Mouse (Mus musculus) neural tube, embryonic 10.5 days (tissue): Measurements from ENCODE around the gene Fgfr2.
A peak's percentile ranks its signal among the peaks of the same experiment; 100 is the strongest.

Experiments
- DNase-seq: peaks from one replicate; pipeline ENCODE4 v3.0.0-alpha.2; 2017; ENCODE audit warnings: low spot score; ENCODE audit errors: extremely low spot score

Gene Fgfr2

DNA sequence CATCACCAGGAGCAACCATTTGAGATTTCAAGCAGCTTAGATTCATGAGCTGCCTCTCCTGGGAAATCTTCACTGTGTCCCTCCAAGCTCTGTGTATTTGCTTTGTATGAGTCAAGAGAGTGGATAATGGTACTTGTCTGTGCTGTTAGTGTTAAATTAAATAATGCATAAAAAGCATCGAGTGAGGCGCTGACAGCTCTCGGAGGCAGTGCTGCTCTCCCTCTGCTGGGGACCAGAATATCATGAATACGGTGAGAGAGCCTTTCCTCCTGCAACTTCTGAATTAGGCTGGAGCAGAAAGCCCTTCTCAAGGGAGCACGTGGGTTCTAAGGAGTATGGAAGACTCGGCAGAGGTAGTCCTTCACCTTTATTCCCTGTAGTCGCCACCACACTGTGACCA, 998.2 kb downstream of the Fgfr2 start:
- no peak for DNase-seq

DNA sequence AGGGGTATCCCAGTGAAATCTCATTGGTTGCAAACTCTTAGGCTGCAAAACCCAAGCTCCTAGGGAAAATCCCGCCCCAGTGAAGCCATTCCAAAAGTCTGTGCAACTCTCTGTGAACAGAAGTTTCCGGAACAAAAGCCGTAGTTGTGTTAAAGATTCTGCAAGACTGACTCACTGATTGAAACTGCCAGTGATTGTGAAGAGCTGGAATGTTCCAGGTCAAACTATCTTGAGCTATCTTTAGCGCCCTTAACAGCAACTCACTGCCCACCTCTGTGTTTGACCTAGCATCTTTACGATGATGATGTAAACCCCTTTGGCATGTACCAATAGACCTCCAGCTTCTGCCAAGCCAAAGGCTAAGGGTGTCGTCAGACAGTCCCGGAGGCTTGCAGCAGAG, 999.9 kb downstream of the Fgfr2 start:
- DNase-seq, result no peak

DNA sequence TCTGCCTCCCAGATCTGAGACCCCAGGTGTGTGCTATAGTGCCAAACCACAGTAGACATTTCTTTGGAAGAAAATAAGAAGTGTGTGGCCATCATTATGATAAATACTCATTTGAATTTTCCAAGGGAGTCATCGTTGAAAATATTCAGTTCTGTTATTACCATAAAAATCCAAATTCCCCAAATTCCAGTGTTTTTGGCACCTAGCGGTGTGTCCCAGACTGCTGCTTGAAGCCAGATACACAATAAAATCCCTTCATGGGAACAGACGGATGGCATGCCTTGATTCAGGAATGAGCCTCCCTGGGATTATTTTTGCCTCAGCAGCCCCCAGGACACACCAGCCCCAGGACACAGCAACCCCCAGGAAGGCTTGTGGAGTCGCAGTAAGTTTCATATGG, 1003.3 kb downstream of the Fgfr2 start:
- DNase-seq, result no peak

DNA sequence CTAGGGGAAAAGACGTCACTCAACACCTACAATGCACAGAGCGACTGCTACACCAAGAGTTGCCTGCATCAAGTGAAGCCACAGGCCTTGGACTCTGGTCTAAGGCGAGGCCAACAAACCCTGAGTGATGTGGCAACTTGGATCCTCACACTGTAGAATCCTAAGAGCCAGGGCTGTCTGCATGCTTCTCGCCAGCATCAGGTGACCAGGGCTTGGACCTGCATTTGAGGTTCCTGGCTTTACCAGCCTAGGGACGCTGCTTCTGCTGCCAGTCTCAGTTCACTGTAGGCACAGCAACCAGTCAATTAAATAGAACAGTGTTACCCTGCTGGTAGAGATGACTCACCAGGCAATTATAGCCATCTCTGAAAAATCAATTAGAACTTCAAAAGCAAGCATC, 1011.4 kb downstream of the Fgfr2 start:
- DNase-seq, result no peak

DNA sequence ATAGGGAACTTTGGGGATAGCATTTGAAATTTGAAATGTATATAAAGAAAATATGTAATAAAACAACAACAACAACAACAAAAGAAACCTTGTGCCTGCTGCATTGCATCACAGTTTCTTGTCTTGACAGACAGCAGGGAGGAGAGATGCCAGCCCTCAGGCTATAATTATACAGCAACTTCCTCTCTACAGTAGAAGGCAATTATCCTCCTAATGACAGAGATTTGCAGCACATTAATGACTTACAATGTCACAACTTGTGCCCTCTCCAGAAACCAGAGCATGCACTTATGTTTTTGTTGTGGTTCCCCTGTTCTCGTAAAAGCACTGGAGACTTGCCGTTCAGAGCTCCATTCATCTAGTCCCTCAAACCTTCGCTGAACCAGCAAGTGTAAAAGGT, 1012.8 kb downstream of the Fgfr2 start:
- no peak for DNase-seq

DNA sequence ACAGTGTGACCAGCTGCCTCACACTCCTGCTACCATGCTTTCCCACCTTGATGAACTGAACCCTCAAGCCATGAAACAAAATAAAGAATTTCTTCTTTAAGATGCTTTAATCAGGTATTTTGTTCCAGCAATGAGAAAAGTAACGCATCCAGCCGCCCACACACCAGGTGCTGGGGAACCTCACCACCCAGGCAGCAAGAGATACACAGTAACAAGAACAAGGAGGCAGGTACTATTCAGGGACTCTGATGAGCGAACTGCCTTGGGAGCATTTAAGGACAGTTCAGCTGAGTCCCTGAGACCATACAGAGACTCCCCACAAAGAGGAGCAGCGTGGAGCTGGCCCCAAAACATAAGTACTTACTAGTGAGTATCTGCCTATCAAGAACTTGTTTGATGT, 1016.3 kb downstream of the Fgfr2 start:
- no peak for DNase-seq

DNA sequence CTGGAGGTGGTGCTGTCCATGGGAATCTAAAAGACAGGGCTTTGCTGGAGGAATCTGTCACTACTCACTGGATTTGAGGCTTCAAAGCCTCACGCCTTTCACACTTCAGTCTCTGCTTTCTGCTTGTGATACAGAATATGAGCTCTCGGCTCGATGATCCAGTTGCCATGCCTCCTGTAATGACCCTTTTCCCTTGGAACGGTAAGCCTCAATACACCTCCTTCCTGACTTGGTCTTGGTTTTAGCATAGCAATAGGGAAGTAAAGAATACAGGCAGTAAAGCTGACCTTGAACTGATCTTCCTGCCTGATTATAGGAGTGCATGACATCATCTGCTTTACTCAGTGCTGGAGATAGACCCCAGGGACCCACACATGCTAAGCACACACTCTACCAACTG, 1017.8 kb downstream of the Fgfr2 start:
- no peak for DNase-seq

DNA sequence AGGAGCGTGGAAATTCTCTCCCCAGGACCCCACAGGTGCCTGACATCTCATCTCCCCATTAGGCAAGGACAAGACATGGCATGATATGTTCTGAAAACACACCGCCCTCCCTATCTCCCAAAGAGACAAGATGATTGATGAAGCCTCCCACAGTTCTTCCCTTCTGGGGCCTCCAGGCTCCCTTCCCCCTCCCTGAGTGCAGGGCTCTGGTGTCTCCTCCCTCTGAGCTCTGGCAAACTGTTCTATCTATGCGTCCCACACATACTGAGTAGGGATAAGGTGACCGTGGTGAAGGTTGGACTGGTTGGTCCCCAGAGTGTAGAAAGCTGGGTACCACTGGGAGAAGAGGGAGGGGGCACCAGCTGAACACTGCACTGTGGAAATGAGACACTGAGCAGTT, 1024.7 kb downstream of the Fgfr2 start:
- DNase-seq, result no peak

DNA sequence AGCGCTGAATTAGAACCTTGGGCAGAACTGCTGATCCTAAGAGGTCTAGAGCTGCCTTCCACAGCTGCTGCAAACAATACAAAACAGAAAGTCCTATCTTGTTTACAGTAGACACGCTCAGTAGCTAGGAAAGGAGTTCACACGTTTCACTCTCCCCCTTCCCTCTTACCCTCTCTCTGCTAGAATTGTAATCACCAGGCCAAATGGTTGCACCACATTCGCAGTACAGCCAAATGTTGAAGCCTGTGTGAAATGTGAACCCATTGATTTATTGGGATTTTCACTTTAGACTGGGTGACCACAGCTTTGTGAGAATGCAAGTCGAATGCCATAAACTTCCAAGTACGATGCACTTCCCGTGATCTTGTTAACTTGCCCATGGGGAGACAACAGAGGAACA, 1028.5 kb downstream of the Fgfr2 start:
- no peak for DNase-seq

DNA sequence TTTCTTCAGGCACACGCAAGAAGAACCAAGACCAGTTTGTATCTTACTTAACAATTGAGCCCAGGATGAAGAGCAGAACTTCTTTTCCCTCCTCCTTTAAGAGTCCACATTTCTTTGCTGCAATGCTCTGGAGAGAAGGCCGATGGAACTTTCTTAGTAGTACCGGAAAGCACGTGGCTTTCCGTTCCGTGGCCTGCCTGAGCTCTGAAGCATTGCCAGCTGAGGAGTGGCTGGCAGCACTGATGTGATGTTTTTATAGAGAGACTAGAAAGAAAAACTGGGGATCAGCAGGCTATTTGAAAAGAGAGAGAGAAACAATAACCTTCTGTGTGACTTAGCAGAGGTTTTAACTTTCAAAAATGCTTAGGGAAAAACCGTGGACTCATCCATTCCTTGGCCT, 1031.6 kb downstream of the Fgfr2 start:
- DNase-seq, result no peak

DNA sequence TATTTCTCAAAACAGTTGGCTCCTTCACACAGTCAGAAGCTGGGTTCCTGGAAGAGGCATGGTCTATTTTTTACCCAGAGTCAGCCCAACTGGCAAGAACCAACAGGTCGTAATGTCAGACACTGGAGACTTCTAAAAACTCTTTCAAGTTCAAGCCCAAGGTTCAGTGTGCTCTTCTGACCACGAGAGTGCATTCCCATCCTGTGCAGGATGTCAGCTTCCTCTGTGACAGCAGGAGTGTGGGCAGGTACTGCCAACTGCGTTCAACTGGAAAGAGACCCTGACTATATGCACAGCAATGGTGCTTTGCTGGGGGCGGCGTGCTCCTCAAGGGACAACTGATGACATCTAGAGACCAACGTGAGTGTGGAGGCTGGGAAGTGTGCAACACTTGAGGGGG, 1034.5 kb downstream of the Fgfr2 start:
- no peak for DNase-seq

DNA sequence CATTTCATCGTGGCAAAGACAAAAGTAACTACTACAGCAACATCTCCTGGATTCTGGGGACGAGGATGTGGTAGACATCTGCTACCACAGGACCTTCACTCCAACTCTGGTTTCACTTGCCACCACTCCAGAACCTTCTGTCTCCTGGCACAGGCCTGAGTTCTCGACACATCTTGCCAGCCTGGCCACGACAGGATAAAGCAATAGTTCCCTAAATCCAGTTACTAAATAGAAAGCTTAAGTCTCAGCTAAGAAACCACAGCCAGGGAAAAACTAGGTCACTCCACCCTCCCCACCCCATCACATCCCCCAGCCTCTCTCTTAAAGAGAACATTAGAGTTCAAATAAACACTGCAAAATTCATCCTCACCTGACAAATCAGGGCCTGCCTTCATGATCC, 1035.0 kb downstream of the Fgfr2 start:
- DNase-seq, result no peak

DNA sequence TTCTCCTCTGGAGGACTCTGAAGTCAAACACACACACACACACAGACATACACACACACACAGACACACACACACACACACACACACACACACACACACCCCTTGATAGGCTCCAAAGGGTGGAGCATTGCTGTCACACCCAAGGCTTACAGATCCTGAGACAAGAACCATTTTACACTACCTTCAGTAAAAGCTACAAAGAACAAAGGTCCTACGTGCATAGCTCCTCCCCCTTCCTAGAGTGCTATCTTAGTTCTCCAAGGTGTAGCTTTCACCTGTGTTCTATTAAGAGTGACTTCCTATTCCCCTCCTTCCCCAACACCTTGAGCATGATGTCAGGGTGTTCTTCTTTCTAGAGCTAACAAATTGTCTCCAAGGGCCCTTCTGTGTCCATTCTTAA, 1047.3 kb downstream of the Fgfr2 start:
- no peak for DNase-seq

DNA sequence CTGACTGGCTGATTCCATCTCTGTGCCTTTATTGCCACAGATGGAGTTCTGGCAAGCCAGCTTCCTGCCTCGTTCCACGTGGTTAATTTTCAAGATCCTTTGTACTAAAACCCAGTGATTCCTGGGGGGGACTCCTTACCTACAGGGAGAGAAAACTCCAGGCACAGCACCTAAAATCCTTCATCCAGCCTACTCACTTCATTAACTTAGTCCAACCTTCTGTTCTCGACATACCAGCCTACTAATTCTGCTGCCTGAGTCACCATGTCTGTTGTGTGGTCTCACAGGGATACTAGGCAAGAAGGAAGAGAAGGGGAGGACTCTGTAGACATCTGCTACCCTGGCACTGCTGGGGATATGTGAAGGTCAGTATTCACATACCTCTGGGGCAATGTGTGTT, 1048.6 kb downstream of the Fgfr2 start:
- no peak for DNase-seq

DNA sequence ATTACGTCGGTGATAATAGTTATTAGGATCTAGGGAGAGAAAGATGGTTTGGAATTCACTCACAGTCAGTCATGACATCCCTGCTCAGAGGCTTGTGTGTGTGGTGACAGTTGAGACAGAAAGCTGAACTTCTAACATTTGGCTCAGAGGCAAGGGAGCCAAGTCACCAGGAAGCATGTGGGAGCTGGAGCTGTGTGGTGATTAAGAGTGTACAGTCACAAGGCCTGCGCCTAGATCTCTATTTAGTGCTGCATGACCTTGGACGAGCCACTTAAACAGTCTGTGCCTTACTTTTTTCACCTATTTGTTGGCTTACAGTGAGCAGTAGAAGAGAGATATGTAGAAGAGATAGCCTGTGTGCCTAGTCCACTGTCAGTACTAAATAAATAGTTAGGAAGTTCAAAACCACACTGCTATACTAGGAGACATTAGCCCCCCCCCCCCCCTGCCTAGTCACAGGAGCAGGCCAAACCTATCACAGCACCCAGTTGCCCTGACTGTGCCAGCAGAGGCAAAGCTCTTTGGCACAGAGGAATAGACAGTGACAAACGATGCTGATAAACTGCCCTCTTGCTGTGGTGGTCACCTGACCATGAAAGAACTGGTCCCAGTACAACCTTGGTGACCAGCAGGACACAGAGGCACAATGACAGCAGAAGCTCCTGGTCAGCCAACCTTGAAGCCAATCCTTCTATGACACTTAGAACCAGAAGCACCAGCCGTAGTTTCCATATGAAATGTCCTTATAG, 1052.1 kb downstream of the Fgfr2 start:
- DNase-seq, result no peak

DNA sequence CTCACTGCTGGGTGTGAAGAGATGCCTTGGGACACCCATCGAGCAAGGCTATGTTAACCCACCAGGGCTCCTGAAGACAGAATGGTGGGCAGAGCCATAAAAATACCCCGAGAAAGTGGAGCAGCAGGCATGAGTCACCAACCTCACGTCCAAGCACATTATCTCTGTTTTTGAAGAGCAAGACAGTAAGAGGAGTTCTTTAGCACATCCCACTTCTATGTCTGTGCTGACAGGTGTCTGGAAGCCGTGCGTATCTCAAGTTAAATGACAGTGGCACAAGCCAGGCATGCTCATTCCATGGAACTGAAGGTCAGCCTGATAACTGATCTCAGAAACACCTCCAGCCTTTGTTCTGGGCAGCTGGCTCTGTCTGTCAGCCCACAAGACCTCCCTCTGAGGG, 1055.2 kb downstream of the Fgfr2 start:
- no peak for DNase-seq

DNA sequence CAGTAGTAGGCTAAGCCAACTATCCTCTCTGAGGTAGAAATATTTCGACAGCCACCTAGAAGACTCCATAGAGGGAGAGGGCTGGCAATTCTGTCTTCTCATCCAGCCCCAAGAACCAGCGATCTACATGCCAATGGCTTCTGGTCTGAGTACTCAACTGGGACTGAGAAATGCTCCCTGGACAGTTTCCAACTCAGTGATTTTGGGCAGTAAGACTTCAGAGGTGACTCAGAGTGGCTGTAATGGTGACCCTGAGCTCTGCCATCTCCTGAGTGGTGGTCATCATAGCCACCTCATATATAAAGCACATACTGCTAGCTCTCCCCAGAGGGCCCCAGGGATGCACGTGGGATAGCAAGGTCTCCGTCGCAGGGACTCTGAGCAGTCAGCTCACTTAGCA, 1055.6 kb downstream of the Fgfr2 start:
- DNase-seq, result no peak

DNA sequence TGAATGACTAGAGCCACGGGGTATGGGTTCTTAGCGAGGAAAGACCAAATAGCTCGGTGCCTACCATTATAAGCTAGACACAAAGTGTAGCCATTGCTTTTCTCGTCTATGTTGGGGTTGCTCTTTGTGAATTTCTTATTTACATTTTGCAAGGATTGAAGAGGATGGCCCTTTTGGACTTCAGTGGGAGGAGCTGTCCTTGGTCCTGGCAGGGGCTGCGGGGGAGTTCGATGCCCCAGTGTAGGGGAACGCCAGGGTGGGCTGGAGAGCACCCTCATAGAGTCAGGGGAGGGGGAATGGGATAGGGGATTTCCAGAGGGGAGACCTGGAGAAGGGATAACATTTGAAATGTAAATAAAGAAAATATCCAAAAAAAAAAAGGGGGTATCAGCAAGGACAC, 1063.0 kb downstream of the Fgfr2 start:
- DNase-seq, result peak; percentile 23

DNA sequence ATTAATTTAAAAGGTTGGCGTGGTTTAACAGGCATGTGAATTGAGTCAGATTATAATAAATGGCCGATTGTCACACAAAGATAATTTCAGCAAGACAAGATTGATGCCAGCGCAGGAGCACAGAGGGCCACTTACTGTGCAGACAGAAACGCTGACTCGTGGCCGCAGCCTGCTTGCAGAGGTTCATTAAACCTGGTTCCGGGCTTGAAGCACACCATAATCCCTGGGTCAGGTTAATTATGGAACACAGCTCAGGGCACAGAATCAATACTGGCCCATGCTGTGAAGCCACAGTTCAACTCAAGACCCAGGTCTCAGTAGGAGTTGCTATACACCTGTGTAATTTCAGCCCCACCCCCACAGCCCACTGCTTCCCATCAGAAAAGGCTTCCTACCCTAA, 1066.6 kb downstream of the Fgfr2 start:
- no peak for DNase-seq

DNA sequence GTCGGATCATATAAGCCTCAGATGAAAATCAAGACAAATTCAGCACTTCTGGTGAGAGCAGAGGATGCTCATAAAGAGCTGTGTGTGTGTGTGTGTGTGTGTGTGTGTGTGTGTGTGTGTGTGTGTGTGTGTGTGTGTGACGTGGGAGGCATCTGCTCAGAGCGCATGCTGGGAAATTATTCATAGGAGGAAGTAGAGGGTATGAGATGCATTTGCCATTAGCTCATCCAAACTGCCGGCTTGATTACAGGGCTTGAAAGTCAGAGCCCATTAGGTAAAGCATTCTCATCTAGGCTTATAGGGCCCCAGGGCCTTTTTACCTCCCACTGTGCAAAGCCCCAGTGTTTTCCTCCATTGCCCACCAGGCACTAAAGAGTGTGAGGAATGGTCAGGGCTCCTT, 1076.5 kb downstream of the Fgfr2 start:
- no peak for DNase-seq

DNA sequence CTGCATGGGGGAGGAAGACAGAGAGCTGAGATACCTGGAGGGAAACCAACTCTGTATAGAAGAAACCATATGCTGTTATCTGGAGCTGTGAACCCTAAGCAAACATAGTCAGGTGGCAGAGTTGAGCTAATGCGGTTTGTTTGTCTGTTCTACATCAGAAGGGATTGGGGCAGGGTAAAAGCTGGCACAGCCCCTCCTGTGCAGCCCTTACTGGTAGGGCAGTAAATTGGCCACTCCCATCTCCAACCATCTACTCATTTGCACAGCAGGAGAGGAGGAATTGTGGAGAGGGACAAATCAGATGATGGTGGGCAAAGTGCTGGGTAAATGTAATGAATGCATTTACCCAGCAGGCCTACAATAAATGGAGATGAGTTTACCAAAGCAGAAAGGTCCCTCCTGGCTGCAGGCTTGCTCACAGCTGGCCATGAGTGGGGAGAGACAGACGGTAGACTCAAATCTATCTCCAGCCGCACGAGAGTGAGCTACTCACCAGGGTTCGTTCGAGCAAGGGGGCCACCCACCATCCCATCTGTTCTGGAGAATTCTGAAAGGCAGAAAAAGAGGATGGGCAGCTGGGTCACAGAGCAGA, 1091.1 kb downstream of the Fgfr2 start:
- no peak for DNase-seq

DNA sequence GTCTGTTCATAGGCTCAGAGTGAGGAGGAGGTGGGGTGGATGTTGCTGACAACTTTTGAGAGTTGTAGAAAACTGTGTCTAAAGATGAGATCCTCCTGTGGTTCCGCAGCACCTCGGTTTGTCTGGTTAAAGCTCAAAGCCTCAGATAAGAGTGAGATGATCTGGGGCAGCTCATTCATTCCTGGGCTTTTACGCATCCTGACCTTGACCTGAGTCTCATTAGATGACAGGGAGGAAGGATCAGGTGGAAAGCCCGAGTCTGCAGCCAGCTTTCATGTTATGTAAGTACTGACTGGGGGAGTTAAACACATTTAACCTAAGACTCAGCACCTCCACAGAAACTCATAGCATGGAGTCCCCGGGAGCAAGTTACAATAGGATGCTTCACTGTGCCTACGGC, 1096.5 kb downstream of the Fgfr2 start:
- no peak for DNase-seq

DNA sequence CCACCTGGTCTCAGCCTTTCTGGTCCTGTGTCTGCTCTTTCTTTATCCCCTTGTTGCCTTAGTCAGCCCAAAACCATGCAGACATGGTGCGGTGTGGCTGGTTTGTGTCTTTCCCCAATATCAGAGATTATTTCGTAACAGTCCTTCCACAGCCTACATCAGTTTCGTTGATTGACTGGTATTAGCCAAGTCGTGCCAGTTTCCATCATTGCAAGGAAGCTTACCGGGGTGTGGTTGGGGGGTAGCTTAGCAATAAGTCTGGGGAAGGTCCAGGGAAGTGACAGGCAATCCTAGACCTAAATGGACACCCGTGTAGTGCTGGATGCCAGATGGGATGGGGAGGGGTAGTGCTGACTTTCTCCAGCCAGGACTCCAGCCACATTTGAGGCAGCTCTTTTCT, 1097.6 kb downstream of the Fgfr2 start:
- DNase-seq, result no peak

DNA sequence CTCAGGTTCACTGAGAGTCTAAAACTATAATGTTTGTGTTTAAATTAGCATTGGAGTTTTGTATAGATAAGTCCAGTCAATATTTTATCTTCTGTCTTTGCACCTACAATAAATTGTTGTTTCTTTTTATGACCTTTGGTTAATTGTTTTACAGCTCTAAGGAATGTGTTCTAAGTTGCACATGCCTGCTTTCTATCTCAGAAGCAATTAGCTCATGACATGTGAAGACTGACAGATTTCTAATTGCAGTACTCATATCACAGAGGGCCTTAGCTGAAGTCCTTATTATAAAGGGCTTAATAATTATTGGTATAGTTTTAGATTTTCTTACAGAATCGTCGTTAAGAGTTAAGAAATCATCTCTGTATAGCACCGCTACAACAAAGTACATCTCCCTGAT, 1107.2 kb downstream of the Fgfr2 start:
- DNase-seq, result no peak
